Mouse (Mus musculus) layer of hippocampus, adult 6 months (tissue): ENCODE measurements around the gene Wdr3. TPM values are rescaled to one million over a fixed set of nuclear protein-coding genes. Genes with fewer than 3 reads are reported as not detected.

Source experiments
- long read RNA-seq, 2 experiments: library from polyadenylated mRNA; unstranded; transcript quantifications; one replicate each; pipeline ENCODE4 v2.0.0; 2019 to 2020
- polyA plus RNA-seq: library from polyadenylated mRNA; unstranded; fragments of <200 nt; fragmentation: Nextera tagmentation; gene quantifications from 2 replicates; pipeline ENCODE4 v1.2.3, GENCODE M21; 2021

Wdr3 gene
- polyA plus RNA-seq: 7.7 and 9.2 TPM in 2 replicates
- long read RNA-seq, experiment 1, transcript Wdr3-201 (27 exons, 3,432 nt): major isoform, 10 of 17 reads
- long read RNA-seq, experiment 1, partial matches to known transcripts: 5 of 17 reads
- long read RNA-seq, experiment 1, other reads (novel, unspliced or antisense): 2 of 17 reads
- long read RNA-seq, experiment 2, transcript Wdr3-201 (27 exons, 3,432 nt): major isoform, 148 of 175 reads
- long read RNA-seq, experiment 2, partial matches to known transcripts: 10 of 175 reads
- long read RNA-seq, experiment 2, other reads (novel, unspliced or antisense): 17 of 175 reads

GRCm38 (mm10) chr3:100162315-100163105 is at the start of gene Wdr3, which contains the start of gene Gdap2:
Gene Wdr3, minus strand, starts transcription at chr3:100162407.
Gene Gdap2, plus strand, starts transcription at chr3:100162381.

Other genes with a start within 250 kb of the Wdr3 start
- 42.8 and 44.2 TPM in 2 replicates for gene Gdap2, start within 50 bp of the Wdr3 start, polyA plus RNA-seq